Mouse (Mus musculus) stomach, embryonic 14.5 days (tissue): ENCODE data around the gene Epop. TPM values are rescaled to one million over a fixed set of nuclear protein-coding genes. Genes with fewer than 3 reads are reported as not detected.

ENCODE experiments used
- ATAC-seq: fragments of 200-750 bp; cut with Nextera tagmentation; 2 replicates; pipeline ENCODE4 v1.8.0; 2017; ENCODE audit warnings: low read depth, moderate TSS enrichment; ENCODE audit not compliant: insufficient number of reproducible peaks, insufficient read depth, low FRiP score
- H3K27ac ChIP-seq: fragments of 300-500 bp; sonication (generic); 2 replicates; pipeline ENCODE4 v1.5.1; 2014; ENCODE audit warnings: mild to moderate bottlenecking, low read length, moderate library complexity, mixed read lengths
- H3K27me3 ChIP-seq: fragments of 300-500 bp; sonication (generic); 2 replicates; pipeline ENCODE4 v1.6.1; 2014; ENCODE audit warnings: low read length, control low read depth, mixed read lengths; ENCODE audit not compliant: control insufficient read depth, insufficient read depth
- H3K36me3 ChIP-seq: fragments of 300-500 bp; sonication (generic); 2 replicates; pipeline ENCODE4 v1.6.1; 2014; ENCODE audit warnings: mild to moderate bottlenecking, control low read depth, low read length, moderate library complexity, mixed read lengths; ENCODE audit not compliant: control insufficient read depth, insufficient read depth
- H3K4me1 ChIP-seq: fragments of 300-500 bp; sonication (generic); 2 replicates; pipeline ENCODE4 v1.6.1; 2014; ENCODE audit warnings: low read length, control low read depth, mixed read lengths; ENCODE audit not compliant: control insufficient read depth, insufficient read depth
- H3K4me2 ChIP-seq: fragments of 300-500 bp; sonication (generic); replicated peaks from 2 replicates; pipeline ENCODE4 v1.6.1; 2014; ENCODE audit warnings: low read depth, low read length, control low read depth
- H3K4me3 ChIP-seq: fragments of 300-500 bp; sonication (generic); 2 replicates; pipeline ENCODE4 v1.5.1; 2014; ENCODE audit warnings: low read depth, low read length, control low read depth
- H3K9ac ChIP-seq: fragments of 300-500 bp; sonication (generic); replicated peaks from 2 replicates; pipeline ENCODE4 v1.6.1; 2014; ENCODE audit warnings: low read depth, mild to moderate bottlenecking, control low read depth, low read length, moderate library complexity, mixed read lengths
- H3K9me3 ChIP-seq: fragments of 300-500 bp; sonication (generic); 2 replicates; pipeline ENCODE4 v1.6.1; 2016; ENCODE audit warnings: low read depth, low read length, control low read depth; ENCODE audit not compliant: control insufficient read depth
- WGBS: fragments of 180-500 bp; shearing (Covaris S2); extraction: QIAGEN DNeasy Blood & Tissue Kit; methylation state at CpG from one replicate; pipeline ENCODE4 v1.1.7; 2014; 5-methylcytosine and 5-hydroxymethylcytosine counted together
- microRNA-seq: library from miRNA; unstranded; fragments of <30 nt; microRNA quantifications from one replicate; pipeline ENCODE4, GENCODE M21; 2016
- polyA plus RNA-seq: library from polyadenylated mRNA; unstranded; fragments of >200 nt; fragmentation: Nextera tagmentation; extraction: Ambion mirVana; gene quantifications from 2 replicates; pipeline ENCODE4 v1.2.1, GENCODE M21; 2014

The Epop gene
- polyA plus RNA-seq, 1 experiment from 2014 or later = 2.7 TPM

- Histone ChIP-seq H3K9me3 (no peaks in the 10 kb centered on the region), H3K9ac (no peak overlapping the region), H3K4me2 (no peak overlapping the region), H3K27me3 (peaks cover 7% of the 10 kb centered on the region), H3K27ac (no peak overlapping the region), H3K4me1 (peaks cover 4% of the 10 kb centered on the region; the same call in 1 of the 2 replicates), H3K4me3 (no peak overlapping the region), H3K36me3 (no peaks in the 10 kb centered on the region)
- WGBS = 20% methylated on average over 10 of the region's 10 CpGs
- no peak for ATAC-seq
These were observed 50.2 kb downstream of the Epop start for GRCm38 (mm10) chr11:97579088-97579857.

- Histone ChIP-seq H3K36me3 (no peaks in the 10 kb centered on the region), H3K4me3 (no peak overlapping the region), H3K27me3 (peaks cover 17% of the 10 kb centered on the region), H3K4me2 (no peak overlapping the region), H3K9ac (no peak overlapping the region), H3K27ac (no peak overlapping the region), H3K9me3 (no peaks in the 10 kb centered on the region), H3K4me1 (peaks cover 8% of the 10 kb centered on the region; the same call in 1 of the 2 replicates)
- 21% methylated on average over 2 of the region's 2 CpGs for WGBS
- ATAC-seq = no peak
These were observed 51.2 kb downstream of the Epop start for GRCm38 (mm10) chr11:97578286-97578685.

Small RNA genes within 50 kb of the gene (microRNA-seq; reads per million reads assigned to microRNA genes)
- not detected for gene Gm24158
- gene Mir6927 = not detected

Other genes with a start within 250 kb of the Epop start
- gene Arhgap23, start 214.2 kb downstream of the Epop start, polyA plus RNA-seq = 6.4 and 6.5 TPM in 2 replicates
- gene 4933428G20Rik, start 129.4 kb downstream of the Epop start, polyA plus RNA-seq = 0.35 TPM in 1 of 2 replicates, not detected in the other
- 0.49 and 0.64 TPM in 2 replicates for gene Srcin1, start 53.5 kb downstream of the Epop start, polyA plus RNA-seq
- gene Mllt6, start 33.7 kb upstream of the Epop start, polyA plus RNA-seq = 4.3 and 4.5 TPM in 2 replicates
- 20.8 and 21.9 TPM in 2 replicates for gene Cisd3, start 56.1 kb upstream of the Epop start, polyA plus RNA-seq
- 18.2 and 20.6 TPM in 2 replicates for gene Pcgf2, start 70.8 kb upstream of the Epop start, polyA plus RNA-seq
- gene Psmb3, start 73.7 kb upstream of the Epop start, polyA plus RNA-seq = 429 and 454 TPM in 2 replicates
- gene Pip4k2b, start 115.0 kb upstream of the Epop start, polyA plus RNA-seq = 1.9 and 2.5 TPM in 2 replicates
- 14.2 and 16.8 TPM in 2 replicates for gene Cwc25, start 136.9 kb upstream of the Epop start, polyA plus RNA-seq
- gene 1700001P01Rik, start 146.2 kb upstream of the Epop start, polyA plus RNA-seq = 0.43 and 0.59 TPM in 2 replicates
- gene Rpl23, start 152.7 kb upstream of the Epop start, polyA plus RNA-seq = 774 and 780 TPM in 2 replicates
- gene Lasp1, start 169.3 kb upstream of the Epop start, polyA plus RNA-seq = 73.2 and 82.0 TPM in 2 replicates
- gene B230217C12Rik, start 211.1 kb upstream of the Epop start, polyA plus RNA-seq = 6.4 and 8.3 TPM in 2 replicates